Mouse (Mus musculus): Measurements from ENCODE around the gene Msl1. TPM values are rescaled to one million over a fixed set of nuclear protein-coding genes. Genes with fewer than 3 reads are reported as not detected.
A peak's percentile ranks its signal among the peaks of the same experiment; 100 is the strongest.
"Not testable (repeated sequence)": the region's sequence is repeated elsewhere in the genome, so short reads cannot be mapped to it uniquely, and the experiment has no call there.

Msl1 gene
- polyA plus RNA-seq, 1 experiment from 2014 or later: 29.2 TPM

- WGBS: 96% methylated on average over 5 of the region's 5 CpGs
- no peak overlapping the region for H3K4me3 ChIP-seq (ENCODE audit: low read depth, low read length)
- H3K4me2 ChIP-seq (ENCODE audit: low read length): no peak overlapping the region
- H3K9me3 ChIP-seq (replicated peaks; ENCODE audit: control insufficient read depth, low read length, poor library complexity, severe bottlenecking): no peaks in the 10 kb centered on the region
- H3K27me3 ChIP-seq (ENCODE audit: control insufficient read depth, insufficient read depth, low read depth, low read length): no peaks in the 10 kb centered on the region
- H3K27ac ChIP-seq (ENCODE audit: low read length): no peak overlapping the region
- H3K9ac ChIP-seq (ENCODE audit: low read depth, low read length): no peak overlapping the region
- ATAC-seq: no peak
- H3K36me3 ChIP-seq (ENCODE audit: control insufficient read depth, insufficient read depth, low read length): peaks cover 41% of the 10 kb centered on the region
- no peaks in the 10 kb centered on the region for H3K4me1 ChIP-seq (ENCODE audit: control insufficient read depth, insufficient read depth, low read length)
Measured at GRCm38 (mm10) chr11:98820968-98821367, 25.7 kb downstream of the Msl1 start.

- not testable (repeated sequence) for H3K27ac ChIP-seq (ENCODE audit: low read length); ATAC-seq; H3K9ac ChIP-seq (ENCODE audit: low read depth, low read length); H3K27me3 ChIP-seq (ENCODE audit: control insufficient read depth, insufficient read depth, low read depth, low read length); H3K4me1 ChIP-seq (ENCODE audit: control insufficient read depth, insufficient read depth, low read length); H3K9me3 ChIP-seq (replicated peaks; ENCODE audit: control insufficient read depth, low read length, poor library complexity, severe bottlenecking); H3K4me3 ChIP-seq (ENCODE audit: low read depth, low read length); H3K4me2 ChIP-seq (ENCODE audit: low read length)
- peaks cover 43% of the 10 kb centered on the region for H3K36me3 ChIP-seq (ENCODE audit: control insufficient read depth, insufficient read depth, low read length)
- 93% methylated on average over 2 of the region's 2 CpGs for WGBS
Measured at GRCm38 (mm10) chr11:98826071-98826470, 30.8 kb downstream of the Msl1 start.

DNA sequence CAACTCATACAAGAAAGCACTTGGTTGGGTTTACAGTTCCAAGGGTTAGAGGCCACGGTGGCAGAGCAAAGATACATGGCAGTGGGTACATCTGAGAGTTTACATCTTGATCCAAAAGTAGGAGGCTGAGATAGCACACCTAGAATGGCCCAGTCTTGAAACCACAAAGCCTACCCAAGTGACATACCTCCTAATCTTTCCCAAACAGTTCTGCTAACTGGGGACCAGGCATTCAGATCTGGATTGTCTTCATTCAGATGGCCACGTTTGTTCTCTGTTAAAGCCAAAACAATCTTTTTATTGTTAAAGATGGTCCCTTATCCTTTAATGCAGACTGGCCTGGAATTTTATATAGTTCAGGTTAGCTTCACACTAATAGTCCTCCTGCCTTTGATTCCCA lies 32.6 kb downstream of the Msl1 start:
- no peak for ATAC-seq
- Histone ChIP-seq H3K4me2 (ENCODE audit: low read length) (no peak overlapping the region), H3K9ac (ENCODE audit: low read depth, low read length) (no peak overlapping the region), H3K27me3 (ENCODE audit: control insufficient read depth, insufficient read depth, low read depth, low read length) (no peaks in the 10 kb centered on the region), H3K4me3 (ENCODE audit: low read depth, low read length) (no peak overlapping the region), H3K4me1 (ENCODE audit: control insufficient read depth, insufficient read depth, low read length) (no peaks in the 10 kb centered on the region), H3K27ac (ENCODE audit: low read length) (no peak overlapping the region), H3K36me3 (ENCODE audit: control insufficient read depth, insufficient read depth, low read length) (peaks cover 46% of the 10 kb centered on the region), H3K9me3 (replicated peaks; ENCODE audit: control insufficient read depth, low read length, poor library complexity, severe bottlenecking) (no peaks in the 10 kb centered on the region)
- 91% methylated on average over 2 of the region's 2 CpGs for WGBS

- no peaks in the 10 kb centered on the region for H3K27me3 ChIP-seq (ENCODE audit: control insufficient read depth, insufficient read depth, low read depth, low read length)
- WGBS: 69% methylated on average over 12 of the region's 12 CpGs
Measured at GRCm38 (mm10) chr11:98829091-98829775, 33.9 kb downstream of the Msl1 start.

DNA sequence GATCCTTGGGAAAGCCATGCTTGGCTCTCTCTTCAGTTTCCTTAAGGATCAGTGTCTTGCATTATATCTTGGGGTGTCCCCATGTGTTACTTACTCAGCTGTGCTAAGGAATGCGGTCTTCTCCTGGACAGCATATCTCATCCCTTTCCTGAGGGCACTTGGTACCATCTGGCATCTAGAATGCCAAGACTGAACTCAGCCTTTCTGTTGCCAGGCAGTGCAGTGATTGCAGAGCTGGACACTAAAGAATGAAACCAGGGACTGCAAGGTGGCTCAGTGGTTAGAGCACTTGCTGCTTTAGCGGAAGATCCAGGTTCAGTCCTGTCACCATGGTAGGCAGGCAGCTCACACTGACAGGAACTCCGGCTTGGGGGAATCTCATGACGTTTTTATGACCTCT lies 34.6 kb downstream of the Msl1 start:
- H3K4me2 ChIP-seq (ENCODE audit: low read length): no peak overlapping the region
- no peaks in the 10 kb centered on the region for H3K9me3 ChIP-seq (replicated peaks; ENCODE audit: control insufficient read depth, low read length, poor library complexity, severe bottlenecking)
- WGBS: 74% methylated on average over 4 of the region's 4 CpGs
- peaks cover 42% of the 10 kb centered on the region for H3K36me3 ChIP-seq (ENCODE audit: control insufficient read depth, insufficient read depth, low read length)
- no peak for ATAC-seq
- H3K4me3 ChIP-seq (ENCODE audit: low read depth, low read length): no peak overlapping the region
- H3K4me1 ChIP-seq (ENCODE audit: control insufficient read depth, insufficient read depth, low read length): no peaks in the 10 kb centered on the region
- no peak overlapping the region for H3K27ac ChIP-seq (ENCODE audit: low read length)
- no peak overlapping the region for H3K9ac ChIP-seq (ENCODE audit: low read depth, low read length)
- H3K27me3 ChIP-seq (ENCODE audit: control insufficient read depth, insufficient read depth, low read depth, low read length): no peaks in the 10 kb centered on the region

More at GRCm38 (mm10) chr11:98829091-98829775, 33.9 kb downstream of the Msl1 start:
- Histone ChIP-seq H3K4me1 (ENCODE audit: control insufficient read depth, insufficient read depth, low read length) (no peaks in the 10 kb centered on the region), H3K27ac (ENCODE audit: low read length) (no peak overlapping the region), H3K4me3 (ENCODE audit: low read depth, low read length) (no peak overlapping the region), H3K4me2 (ENCODE audit: low read length) (no peak overlapping the region), H3K36me3 (ENCODE audit: control insufficient read depth, insufficient read depth, low read length) (peaks cover 47% of the 10 kb centered on the region), H3K9me3 (replicated peaks; ENCODE audit: control insufficient read depth, low read length, poor library complexity, severe bottlenecking) (no peaks in the 10 kb centered on the region), H3K9ac (ENCODE audit: low read depth, low read length) (no peak overlapping the region)
- ATAC-seq: no peak

- 20% methylated on average over 5 of the region's 5 CpGs for WGBS
- ATAC-seq: no peak
- Histone ChIP-seq H3K9me3 (replicated peaks; ENCODE audit: control insufficient read depth, low read length, poor library complexity, severe bottlenecking) (no peaks in the 10 kb centered on the region), H3K36me3 (ENCODE audit: control insufficient read depth, insufficient read depth, low read length) (peaks cover 25% of the 10 kb centered on the region), H3K9ac (ENCODE audit: low read depth, low read length) (no peak overlapping the region), H3K4me2 (ENCODE audit: low read length) (no peak overlapping the region), H3K27ac (ENCODE audit: low read length) (no peak overlapping the region), H3K4me3 (ENCODE audit: low read depth, low read length) (no peak overlapping the region), H3K4me1 (ENCODE audit: control insufficient read depth, insufficient read depth, low read length) (peaks cover 18% of the 10 kb centered on the region; the same call in 1 of the 2 replicates), H3K27me3 (ENCODE audit: control insufficient read depth, insufficient read depth, low read depth, low read length) (no peaks in the 10 kb centered on the region)
Measured at GRCm38 (mm10) chr11:98835296-98835695, 40.0 kb downstream of the Msl1 start.

DNA sequence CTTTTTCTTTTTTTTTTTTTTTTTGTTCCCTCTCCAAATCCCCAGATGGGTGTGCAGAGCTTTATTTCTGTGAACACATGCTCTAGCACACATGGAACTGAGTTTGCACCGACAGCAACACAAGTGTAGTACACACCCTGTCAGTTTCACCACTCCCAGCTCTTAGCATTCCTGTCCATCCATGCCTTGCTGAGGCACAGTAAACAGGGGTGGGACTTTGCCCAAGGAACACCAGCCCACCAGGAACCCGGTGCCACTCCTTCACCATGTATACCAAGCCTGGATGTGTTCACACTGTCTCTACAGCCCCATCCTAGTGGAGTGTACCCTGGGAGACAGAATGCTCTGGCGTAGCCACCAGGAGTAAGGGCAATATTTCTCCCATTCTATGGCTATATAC lies 40.4 kb downstream of the Msl1 start:
- Histone ChIP-seq H3K36me3 (ENCODE audit: control insufficient read depth, insufficient read depth, low read length) (peaks cover 25% of the 10 kb centered on the region), H3K9ac (ENCODE audit: low read depth, low read length) (no peak overlapping the region), H3K27me3 (ENCODE audit: control insufficient read depth, insufficient read depth, low read depth, low read length) (no peaks in the 10 kb centered on the region), H3K4me1 (ENCODE audit: control insufficient read depth, insufficient read depth, low read length) (peaks cover 18% of the 10 kb centered on the region; the same call in 1 of the 2 replicates), H3K27ac (ENCODE audit: low read length) (no peak overlapping the region), H3K4me2 (ENCODE audit: low read length) (no peak overlapping the region), H3K4me3 (ENCODE audit: low read depth, low read length) (no peak overlapping the region), H3K9me3 (replicated peaks; ENCODE audit: control insufficient read depth, low read length, poor library complexity, severe bottlenecking) (no peaks in the 10 kb centered on the region)
- 51% methylated on average over 3 of the region's 3 CpGs for WGBS
- ATAC-seq: no peak

DNA sequence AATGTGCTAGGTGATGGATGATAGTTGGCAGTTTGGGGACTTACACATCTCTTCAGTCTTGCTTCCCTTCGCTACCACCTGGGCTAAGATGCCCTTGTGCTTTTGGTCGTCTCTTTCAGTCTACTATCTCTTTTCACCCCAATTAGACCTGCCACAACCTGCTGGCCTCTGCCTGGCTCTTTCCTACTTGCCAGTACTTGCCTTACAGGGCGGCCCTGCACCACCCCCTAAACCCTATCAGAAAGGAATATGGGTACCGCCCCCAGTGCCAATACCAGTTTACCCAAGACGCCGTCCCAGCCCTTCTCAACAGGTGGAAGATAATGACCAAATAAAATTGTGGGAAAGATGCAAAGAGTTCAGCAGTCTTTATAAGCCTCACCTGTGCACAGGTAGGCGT lies 40.8 kb downstream of the Msl1 start:
- WGBS: 25% methylated on average over 7 of the region's 7 CpGs
- no peaks in the 10 kb centered on the region for H3K9me3 ChIP-seq (replicated peaks; ENCODE audit: control insufficient read depth, low read length, poor library complexity, severe bottlenecking)
- H3K36me3 ChIP-seq (ENCODE audit: control insufficient read depth, insufficient read depth, low read length): peaks cover 24% of the 10 kb centered on the region
- H3K4me2 ChIP-seq (ENCODE audit: low read length): peak overlapping the region; percentile 70
- peak overlapping the region; percentile 74 for H3K4me3 ChIP-seq (ENCODE audit: low read depth, low read length)
- no peak overlapping the region for H3K27ac ChIP-seq (ENCODE audit: low read length)
- peaks cover 18% of the 10 kb centered on the region; the same call in 1 of the 2 replicates for H3K4me1 ChIP-seq (ENCODE audit: control insufficient read depth, insufficient read depth, low read length)
- H3K27me3 ChIP-seq (ENCODE audit: control insufficient read depth, insufficient read depth, low read depth, low read length): no peaks in the 10 kb centered on the region
- H3K9ac ChIP-seq (ENCODE audit: low read depth, low read length): no peak overlapping the region; the same call in 1 of the 2 replicates
- ATAC-seq: peak; percentile 30

- ATAC-seq: peak; percentile 90
- Histone ChIP-seq H3K27me3 (ENCODE audit: control insufficient read depth, insufficient read depth, low read depth, low read length) (no peaks in the 10 kb centered on the region), H3K4me2 (ENCODE audit: low read length) (peak within 1 kb of the TSS; percentile 70), H3K4me1 (ENCODE audit: control insufficient read depth, insufficient read depth, low read length) (peaks cover 18% of the 10 kb centered on the region; the same call in 1 of the 2 replicates), H3K9me3 (replicated peaks; ENCODE audit: control insufficient read depth, low read length, poor library complexity, severe bottlenecking) (no peaks in the 10 kb centered on the region), H3K36me3 (ENCODE audit: control insufficient read depth, insufficient read depth, low read length) (peaks cover 19% of the 10 kb centered on the region), H3K27ac (ENCODE audit: low read length) (peak within 1 kb of the TSS; percentile 69), H3K9ac (ENCODE audit: low read depth, low read length) (peak within 1 kb of the TSS; percentile 87), H3K4me3 (ENCODE audit: low read depth, low read length) (peak within 1 kb of the TSS; percentile 74)
- WGBS: 1% methylated on average over 40 of the region's 48 CpGs
Measured at GRCm38 (mm10) chr11:98836651-98837141, 41.4 kb downstream of the Msl1 start, which contains the start of gene Rapgefl1. Gene Rapgefl1, plus strand, starts transcription at chr11:98836785.

Measured in midbrain, embryonic 16.5 days (tissue).